Mouse (Mus musculus) layer of hippocampus, adult 2 months (tissue): ENCODE results near the gene Plxdc2. TPM values are rescaled to one million over a fixed set of nuclear protein-coding genes. Genes with fewer than 3 reads are reported as not detected.

Experiments used
- DNase-seq, 2 experiments: peaks; one replicate each; pipeline ENCODE4 v3.0.0; 2022; ENCODE audit warnings: low spot score in 2 of 2
- H3K27ac ChIP-seq: fragments of 200-600 bp; 2 replicates; pipeline ENCODE4 v1.8.1; 2022
- H3K4me3 ChIP-seq: fragments of 200-600 bp; 2 replicates; pipeline ENCODE4 v1.8.1; 2022; ENCODE audit warnings: mild to moderate bottlenecking
- CTCF ChIP-seq: fragments of 200-600 bp; conservative IDR thresholded peaks from 2 replicates; pipeline ENCODE4 v1.8.1; 2022; ENCODE audit warnings: antibody characterized with exemption, mild to moderate bottlenecking, moderate library complexity
- total RNA-seq, 2 experiments: library from RNA; stranded (reverse); gene quantifications; 2 replicates each; pipeline ENCODE4 v1.2.3; 2021

Gene Plxdc2
- total RNA-seq, 2 experiments from 2014 or later, result 25.2 to 26.6 TPM

DNA sequence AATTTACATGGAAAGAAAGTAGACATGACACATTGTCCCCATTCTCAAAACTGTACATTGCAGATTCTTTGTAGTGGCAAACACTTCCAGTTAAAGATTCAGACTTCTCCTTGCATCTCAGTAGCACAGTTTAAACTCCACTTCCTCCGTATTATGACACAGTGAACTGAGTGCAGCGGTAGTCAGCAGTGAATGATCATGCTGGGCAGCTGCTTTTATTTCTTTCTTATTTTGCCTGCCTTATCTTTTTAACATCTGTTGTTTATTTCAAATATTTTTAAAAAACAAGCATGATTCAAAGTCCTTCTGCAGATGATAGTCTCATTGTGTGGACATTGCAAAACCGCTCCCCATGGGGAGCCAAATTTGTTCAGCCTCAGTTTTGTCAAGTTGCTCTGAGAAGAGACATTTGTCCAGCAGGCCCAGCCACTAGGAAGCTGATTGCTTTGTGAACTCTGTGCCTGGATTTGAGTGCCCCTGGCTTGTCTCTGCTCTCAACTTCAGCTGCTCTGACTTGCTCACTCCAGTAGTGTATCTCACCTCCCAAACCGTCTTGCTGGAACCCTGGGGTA lies 9.8 kb downstream of the Plxdc2 start:
- H3K4me3 ChIP-seq, result no peak overlapping the region
- no peak for TF ChIP-seq CTCF
- no peak for DNase-seq
- peak overlapping the region; percentile 18; the same call in 1 of the 2 replicates for H3K27ac ChIP-seq

DNA sequence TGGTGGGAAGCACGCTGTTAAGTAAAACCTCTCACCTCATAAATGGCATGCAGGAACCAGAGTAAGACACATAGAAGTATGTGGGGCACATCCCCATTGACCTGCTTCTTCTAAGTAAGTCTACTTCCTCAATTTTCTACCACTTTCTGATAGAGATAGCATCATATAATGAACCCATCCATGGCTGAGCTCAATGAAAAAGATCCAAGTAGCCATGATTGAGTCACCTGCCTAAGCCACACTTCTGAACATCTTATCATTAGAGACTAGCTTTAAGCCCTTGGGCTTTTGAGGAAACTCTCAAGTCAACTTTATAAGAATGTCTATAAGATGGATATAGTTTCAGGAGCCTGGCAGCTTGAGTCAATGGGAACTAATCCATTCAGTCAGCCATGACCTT lies 14.3 kb downstream of the Plxdc2 start:
- no peak for DNase-seq
- no peak overlapping the region for H3K27ac ChIP-seq
- H3K4me3 ChIP-seq, result no peak overlapping the region
- no peak for TF ChIP-seq CTCF

DNA sequence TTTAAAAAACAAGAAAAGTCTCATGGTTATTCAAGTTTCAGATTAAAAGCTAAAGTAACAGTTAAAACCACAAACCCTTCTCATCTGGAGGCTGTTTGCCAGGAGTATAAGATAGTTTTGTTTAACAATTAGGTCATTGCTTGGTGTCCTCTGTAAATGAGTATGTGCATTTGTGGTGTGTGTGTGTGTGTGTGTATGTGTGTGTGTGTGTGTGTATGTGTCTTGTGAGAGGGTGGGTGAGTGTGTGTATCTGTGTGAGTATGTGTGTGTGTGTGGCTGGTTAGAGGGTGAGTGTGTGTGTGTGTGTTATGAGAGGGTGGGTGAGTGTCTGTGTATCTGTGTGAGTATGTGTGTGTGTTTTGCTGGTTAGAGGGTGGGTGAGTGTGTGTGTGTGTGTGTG lies 18.2 kb downstream of the Plxdc2 start:
- H3K4me3 ChIP-seq, result no peak overlapping the region
- H3K27ac ChIP-seq, result no peak overlapping the region
- DNase-seq, result no peak
- TF ChIP-seq CTCF, result no peak

DNA sequence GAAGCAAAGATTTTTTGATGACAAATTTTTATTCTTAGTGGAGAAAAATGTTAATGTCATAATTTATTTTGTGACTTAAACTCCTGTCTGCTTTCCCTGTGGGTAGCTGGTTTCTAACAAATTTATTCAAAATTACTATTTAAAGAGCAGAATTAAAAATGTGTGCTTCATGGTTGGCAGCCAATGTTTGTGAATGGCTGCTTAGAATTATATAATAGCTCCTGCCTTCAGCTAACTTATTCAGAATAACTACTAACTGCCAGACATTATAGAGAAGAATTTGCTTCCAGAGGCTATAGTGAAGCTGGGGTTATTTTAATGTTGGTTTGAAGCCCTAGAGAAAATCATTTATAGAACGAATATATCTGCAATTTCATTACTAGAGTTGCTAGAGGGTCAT lies 30.1 kb downstream of the Plxdc2 start:
- H3K27ac ChIP-seq, result no peak overlapping the region
- H3K4me3 ChIP-seq, result no peak overlapping the region
- no peak for DNase-seq
- TF ChIP-seq CTCF, result no peak

DNA sequence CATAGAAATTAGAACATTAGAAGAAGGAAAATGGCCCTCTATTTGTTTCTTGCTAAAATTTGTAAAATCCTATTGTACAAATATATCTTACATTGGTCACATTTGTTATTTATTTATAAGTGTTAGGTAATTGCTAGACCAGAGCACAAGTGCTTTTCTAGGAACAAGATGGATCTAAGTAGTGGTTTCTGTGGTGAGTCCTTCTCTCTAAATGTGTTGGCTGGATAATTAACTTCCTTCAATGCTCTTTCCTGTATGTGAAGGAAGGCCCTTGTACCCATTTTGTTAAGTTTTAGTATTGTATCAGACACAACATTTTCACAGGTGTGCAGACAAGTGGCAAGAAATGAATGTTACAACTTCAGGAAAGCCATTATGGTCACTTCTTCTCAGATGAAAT lies 30.6 kb downstream of the Plxdc2 start:
- no peak overlapping the region for H3K27ac ChIP-seq
- no peak for DNase-seq

DNA sequence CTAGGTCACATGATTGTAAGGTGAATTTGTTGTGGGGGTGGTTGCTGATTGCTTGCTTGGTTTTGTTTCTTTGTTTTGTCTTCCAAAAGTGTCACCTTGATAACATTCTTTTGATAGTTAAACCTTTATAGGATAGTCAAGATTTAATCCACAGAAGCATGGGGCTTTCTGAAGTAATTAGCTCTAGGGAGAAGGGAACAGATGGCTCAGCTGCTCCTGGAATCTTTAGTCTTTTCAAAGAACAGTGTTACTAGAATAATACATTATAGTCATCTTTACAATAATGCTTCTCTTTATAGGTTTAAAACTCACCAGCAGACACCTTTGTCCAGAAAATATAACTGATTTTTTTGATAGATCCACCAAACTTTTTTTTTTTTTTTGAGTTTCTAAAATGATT lies 31.7 kb downstream of the Plxdc2 start:
- TF ChIP-seq CTCF, result no peak
- Histone ChIP-seq H3K27ac (no peak overlapping the region), H3K4me3 (no peak overlapping the region)
- DNase-seq, result no peak

More for the DNA sequence above, 30.6 kb downstream of the Plxdc2 start:
- no peak overlapping the region for H3K4me3 ChIP-seq
- no peak for TF ChIP-seq CTCF

DNA sequence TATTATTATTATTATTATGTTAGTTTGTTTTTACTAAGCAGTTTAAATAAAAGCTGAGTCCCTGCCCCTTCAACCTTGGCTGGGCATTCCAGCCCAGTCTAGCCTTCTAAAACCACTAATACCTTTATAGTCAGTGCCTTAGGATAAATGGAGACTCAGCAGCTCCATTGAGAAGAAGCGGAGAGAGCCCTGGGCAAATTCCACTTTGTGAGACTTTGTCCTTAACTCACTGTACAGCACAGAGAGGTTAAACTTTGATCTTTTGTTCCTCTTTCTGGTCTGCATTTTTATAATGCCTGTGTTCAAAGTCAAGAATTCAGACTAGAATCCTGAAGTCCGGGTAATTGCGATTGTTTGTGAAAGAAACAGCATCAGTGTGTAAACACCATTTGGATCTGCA lies 41.4 kb downstream of the Plxdc2 start:
- Histone ChIP-seq H3K4me3 (no peak overlapping the region), H3K27ac (no peak overlapping the region)
- DNase-seq, result no peak
- no peak for TF ChIP-seq CTCF

DNA sequence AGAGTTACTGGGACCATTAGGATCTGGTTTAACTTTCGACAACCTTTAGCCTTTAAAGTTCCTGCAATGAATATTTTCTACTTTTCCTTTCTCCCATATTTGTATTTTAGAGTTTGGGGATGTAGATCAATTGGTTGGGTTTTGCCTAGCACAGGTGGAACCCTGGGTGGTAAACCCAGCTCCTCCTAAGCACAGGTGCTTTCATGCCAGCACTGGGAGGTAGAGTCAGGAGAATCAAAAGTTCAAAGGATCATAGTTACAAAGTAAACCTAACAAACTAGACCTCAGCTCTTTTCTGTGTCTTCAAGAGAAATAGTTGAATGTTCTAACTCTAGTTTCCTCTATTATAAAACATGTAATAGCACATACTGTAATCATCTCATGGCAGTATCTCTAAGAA lies 41.9 kb downstream of the Plxdc2 start:
- DNase-seq, result no peak
- Histone ChIP-seq H3K27ac (no peak overlapping the region), H3K4me3 (no peak overlapping the region)
- no peak for TF ChIP-seq CTCF

DNA sequence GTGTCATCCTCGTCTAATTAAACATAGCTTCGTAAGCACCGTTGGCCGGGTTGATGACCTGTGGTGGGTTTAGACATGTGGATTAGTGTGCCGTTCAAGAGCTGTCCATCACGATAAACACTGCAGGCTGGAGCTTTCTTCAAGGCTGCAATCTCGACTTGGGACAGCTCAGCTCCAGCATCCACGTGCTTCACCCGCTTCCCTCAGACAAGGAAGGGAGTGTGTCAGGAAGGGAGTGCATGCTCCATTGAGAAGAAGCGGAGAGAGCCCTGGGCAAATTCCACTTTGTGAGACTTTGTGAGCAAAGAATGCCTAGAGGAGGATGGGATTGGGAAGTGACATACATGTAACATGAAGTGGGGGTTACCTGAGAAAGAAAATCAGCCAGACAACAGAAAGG lies 42.8 kb downstream of the Plxdc2 start:
- no peak for DNase-seq
- no peak overlapping the region for H3K27ac ChIP-seq
- TF ChIP-seq CTCF, result no peak

DNA sequence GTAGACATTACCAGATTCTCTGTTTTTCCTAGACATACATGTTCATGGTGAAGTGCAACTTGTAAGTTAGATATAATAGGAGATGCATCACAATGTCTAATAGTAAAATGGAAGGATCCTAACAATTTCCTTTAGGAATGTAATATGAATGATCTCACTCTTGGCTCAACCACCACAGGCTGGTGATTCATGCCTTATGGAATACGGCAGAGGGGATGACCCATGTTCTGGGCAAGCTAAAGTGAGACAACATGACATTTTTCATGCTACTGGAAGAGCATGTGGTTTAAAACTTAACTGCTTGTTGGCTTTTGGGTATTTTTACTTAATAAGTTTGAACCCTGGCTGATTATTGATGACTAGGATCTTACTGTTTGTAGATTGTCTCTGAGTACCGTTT lies 50.4 kb downstream of the Plxdc2 start:
- DNase-seq, result no peak
- no peak overlapping the region for H3K27ac ChIP-seq
- TF ChIP-seq CTCF, result no peak
- no peak overlapping the region for H3K4me3 ChIP-seq

More for the DNA sequence above, 42.8 kb downstream of the Plxdc2 start:
- no peak overlapping the region for H3K4me3 ChIP-seq

DNA sequence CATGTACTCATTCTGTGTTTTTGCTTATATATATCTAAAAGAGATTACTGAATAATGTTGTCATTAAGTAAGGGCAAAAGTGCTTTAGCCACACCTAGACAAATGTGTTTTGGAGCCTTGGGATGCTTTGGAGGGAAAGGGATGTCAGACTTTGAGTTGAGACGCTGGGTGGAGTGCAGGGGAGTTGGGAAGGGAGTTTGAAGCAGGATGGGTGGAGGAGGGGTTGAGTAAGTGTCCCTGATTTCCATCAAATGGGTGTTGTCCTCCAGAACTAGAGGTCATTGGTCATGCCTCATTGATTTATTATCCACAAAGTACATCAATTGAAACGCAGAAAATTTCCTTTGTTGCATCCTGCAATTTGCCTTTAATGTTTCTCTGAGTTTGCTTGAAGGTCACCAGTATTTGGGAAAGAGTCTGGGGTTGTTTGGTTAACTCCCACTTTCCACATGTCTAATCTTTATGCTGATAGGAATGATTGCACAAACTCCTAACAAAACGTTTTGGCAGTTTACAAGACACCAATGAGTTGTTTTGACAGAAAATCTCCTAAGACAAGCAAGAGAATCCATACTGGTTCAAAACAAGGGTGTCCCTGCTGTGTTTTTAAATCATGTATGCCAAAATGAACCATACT lies 58.4 kb downstream of the Plxdc2 start:
- H3K4me3 ChIP-seq, result no peak overlapping the region
- H3K27ac ChIP-seq, result no peak overlapping the region
- DNase-seq, result no peak
- TF ChIP-seq CTCF, result no peak

DNA sequence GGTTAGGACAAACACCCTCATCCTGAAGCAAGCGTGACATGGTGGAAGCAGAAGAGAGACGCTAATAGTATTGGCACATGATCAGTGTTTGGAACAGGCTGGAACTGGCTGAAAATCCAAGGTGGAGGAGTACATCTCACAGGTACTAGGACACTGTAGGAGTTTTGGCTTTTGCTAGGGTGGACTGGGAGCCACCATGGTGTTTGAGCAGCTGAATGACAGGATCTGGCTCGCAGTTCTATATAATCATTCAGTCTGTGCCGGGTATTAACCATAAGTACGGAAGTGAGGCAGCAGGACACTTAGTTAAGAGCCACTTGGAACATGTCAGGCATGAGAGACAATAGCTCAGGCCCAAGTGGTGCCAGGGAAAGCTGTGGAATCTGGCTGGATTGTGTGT lies 82.9 kb downstream of the Plxdc2 start:
- H3K4me3 ChIP-seq, result no peak overlapping the region
- no peak overlapping the region for H3K27ac ChIP-seq
- TF ChIP-seq CTCF, result no peak
- DNase-seq, result no peak

DNA sequence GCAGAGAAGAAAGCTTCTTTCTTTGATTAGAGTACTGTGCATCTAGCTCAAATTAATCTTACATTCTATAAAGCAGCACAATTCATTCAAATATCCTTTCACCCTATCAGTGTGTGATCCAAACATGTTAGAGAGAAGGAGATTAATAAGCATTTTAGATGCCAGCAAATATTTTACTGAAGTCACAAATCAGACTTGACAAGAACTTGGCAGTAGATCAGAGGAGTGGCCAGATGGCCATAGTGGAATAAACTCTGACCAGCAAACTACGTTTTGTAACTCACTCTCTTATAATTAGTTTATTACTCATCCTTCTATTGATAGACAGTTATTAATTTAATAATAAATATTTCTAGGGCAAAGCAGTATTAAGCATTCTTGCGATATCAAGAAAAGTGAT lies 86.5 kb downstream of the Plxdc2 start:
- no peak for TF ChIP-seq CTCF
- Histone ChIP-seq H3K27ac (no peak overlapping the region), H3K4me3 (no peak overlapping the region)
- DNase-seq, result no peak

DNA sequence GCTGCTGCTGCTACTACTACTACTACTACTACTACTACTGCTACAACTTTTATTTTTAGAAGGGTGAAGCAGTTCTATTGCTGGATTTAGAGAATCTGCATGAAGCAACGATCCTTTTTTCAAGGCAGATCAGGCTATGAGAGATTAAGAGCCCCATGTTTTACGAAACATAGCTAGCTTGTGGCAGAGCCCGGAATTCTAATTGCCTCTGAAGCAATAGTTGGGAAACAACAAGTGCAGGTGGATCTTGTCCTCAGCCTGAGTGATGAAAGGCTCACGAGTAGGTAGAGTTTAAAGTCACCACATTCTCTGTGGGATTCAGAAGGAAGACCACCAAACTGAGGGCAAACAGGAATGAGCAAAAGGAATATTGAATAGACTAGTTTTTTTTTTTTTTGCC lies 91.8 kb downstream of the Plxdc2 start:
- no peak for DNase-seq
- no peak for TF ChIP-seq CTCF
- no peak overlapping the region for H3K4me3 ChIP-seq
- no peak overlapping the region for H3K27ac ChIP-seq
